Mouse (Mus musculus) left cerebral cortex, adult 18-20 months (tissue): ENCODE measurements around the gene Vmn2r37. TPM values are rescaled to one million over a fixed set of nuclear protein-coding genes. Genes with fewer than 3 reads are reported as not detected.
"Not testable (repeated sequence)": the region's sequence is repeated elsewhere in the genome, so short reads cannot be mapped to it uniquely, and the experiment has no call there.

Source experiments
- DNase-seq, 2 experiments: peaks; one replicate each; pipeline ENCODE4 v3.0.0; 2021 to 2022; ENCODE audit warnings: low spot score in 2 of 2, mixed read lengths in 1 of 2
- long read RNA-seq, 2 experiments: library from polyadenylated mRNA; stranded (forward); transcript quantifications; one replicate each; pipeline ENCODE4 v2.0.0; 2021
- total RNA-seq, 2 experiments: library from RNA; stranded (reverse); gene quantifications; 2 replicates each; pipeline ENCODE4 v1.2.3; 2021

Vmn2r37 gene
- not detected for total RNA-seq
- long read RNA-seq, experiment 1 = 0 reads
- long read RNA-seq, experiment 2 = 0 reads

DNA sequence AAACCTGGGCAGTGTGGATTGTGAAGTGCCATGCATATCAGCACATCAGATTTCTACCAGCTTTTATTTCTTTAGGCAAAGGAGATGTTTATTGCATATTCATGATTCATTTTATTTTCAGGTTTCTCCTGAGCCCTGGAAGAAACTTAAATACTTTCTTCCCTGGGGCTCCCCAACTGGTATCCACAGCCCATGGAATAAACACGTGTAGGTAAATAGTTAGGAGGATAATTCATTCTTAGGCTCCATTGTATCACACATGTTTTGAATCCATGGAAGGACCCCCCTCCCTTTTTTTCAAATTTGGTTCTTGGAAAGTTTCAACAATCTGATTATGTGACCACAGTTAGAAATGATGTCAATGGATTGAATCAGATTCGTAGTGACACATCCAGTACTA is at the start of gene Vmn2r37:
TSS of gene Vmn2r37 (minus strand) at position 101 of the 400 bp plus-strand sequence.
- not testable (repeated sequence) for DNase-seq

Other genes starting within 250 kb of the Vmn2r37 start
- not detected for gene Vmn2r39, start 192.9 kb downstream of the Vmn2r37 start, total RNA-seq
- gene Vmn2r38, start 125.8 kb downstream of the Vmn2r37 start, total RNA-seq = not detected